Mouse (Mus musculus): ENCODE data around the gene Ppp6r2. TPM values are rescaled to one million over a fixed set of nuclear protein-coding genes. Genes with fewer than 3 reads are reported as not detected.

Ppp6r2 gene
- polyA plus RNA-seq, 1 experiment = 299 TPM

GRCm38 (mm10) chr15:89277366-89277765 is 66.0 kb downstream of the Ppp6r2 start:
- Histone ChIP-seq H3K4me1 (replicated peaks; ENCODE audit: control insufficient read depth, insufficient read depth, low read length) (peaks cover 8% of the 10 kb centered on the region), H3K27ac (ENCODE audit: control insufficient read depth, insufficient read depth, low read length) (no peak overlapping the region), H3K36me3 (ENCODE audit: control insufficient read depth, insufficient read depth, low read length) (peaks cover 23% of the 10 kb centered on the region), H3K27me3 (ENCODE audit: control insufficient read depth, insufficient read depth, low read length) (no peaks in the 10 kb centered on the region), H3K4me3 (ENCODE audit: control insufficient read depth, insufficient read depth, low read length) (no peak overlapping the region)
- TF ChIP-seq CTCF (IDR thresholded peaks at IDR 0.05; ENCODE audit: borderline replicate concordance, control insufficient read depth, extremely low read depth, insufficient read depth, low read length, poor library complexity) = no peak
- no peak for DNase-seq
- 97% methylated on average over 4 of the region's 4 CpGs for WGBS

- WGBS = 11% methylated on average over 6 of the region's 6 CpGs
- H3K27me3 ChIP-seq (ENCODE audit: control insufficient read depth, insufficient read depth, low read length) = no peaks in the 10 kb centered on the region
- H3K4me1 ChIP-seq (replicated peaks; ENCODE audit: control insufficient read depth, insufficient read depth, low read length) = peaks cover 30% of the 10 kb centered on the region
- no peak overlapping the region for H3K4me3 ChIP-seq (ENCODE audit: control insufficient read depth, insufficient read depth, low read length)
- no peak for TF ChIP-seq POLR2A (IDR thresholded peaks at IDR 0.05; ENCODE audit: control insufficient read depth, extremely low read depth, insufficient read depth, low read length, poor library complexity)
- no peak for TF ChIP-seq CTCF (IDR thresholded peaks at IDR 0.05; ENCODE audit: borderline replicate concordance, control insufficient read depth, extremely low read depth, insufficient read depth, low read length, poor library complexity)
- no peak overlapping the region for H3K27ac ChIP-seq (ENCODE audit: control insufficient read depth, insufficient read depth, low read length)
- peak; percentile 36 for DNase-seq
- H3K36me3 ChIP-seq (ENCODE audit: control insufficient read depth, insufficient read depth, low read length) = peaks cover 15% of the 10 kb centered on the region; the same call in 1 of the 2 replicates
Observed at GRCm38 (mm10) chr15:89282546-89282945, 71.2 kb downstream of the Ppp6r2 start.

GRCm38 (mm10) chr15:89284094-89284493 is 72.7 kb downstream of the Ppp6r2 start:
- H3K27me3 ChIP-seq (ENCODE audit: control insufficient read depth, insufficient read depth, low read length) = no peaks in the 10 kb centered on the region
- 97% methylated on average over 2 of the region's 2 CpGs for WGBS
- TF ChIP-seq CTCF (IDR thresholded peaks at IDR 0.05; ENCODE audit: borderline replicate concordance, control insufficient read depth, extremely low read depth, insufficient read depth, low read length, poor library complexity) (no peak), POLR2A (IDR thresholded peaks at IDR 0.05; ENCODE audit: control insufficient read depth, extremely low read depth, insufficient read depth, low read length, poor library complexity) (no peak)
- no peak overlapping the region for H3K27ac ChIP-seq (ENCODE audit: control insufficient read depth, insufficient read depth, low read length)
- DNase-seq = no peak
- peaks cover 20% of the 10 kb centered on the region for H3K36me3 ChIP-seq (ENCODE audit: control insufficient read depth, insufficient read depth, low read length)
- peaks cover 33% of the 10 kb centered on the region for H3K4me1 ChIP-seq (replicated peaks; ENCODE audit: control insufficient read depth, insufficient read depth, low read length)
- no peak overlapping the region for H3K4me3 ChIP-seq (ENCODE audit: control insufficient read depth, insufficient read depth, low read length)

GRCm38 (mm10) chr15:89285004-89285403 is 73.7 kb downstream of the Ppp6r2 start:
- Histone ChIP-seq H3K36me3 (ENCODE audit: control insufficient read depth, insufficient read depth, low read length) (peaks cover 27% of the 10 kb centered on the region), H3K27ac (ENCODE audit: control insufficient read depth, insufficient read depth, low read length) (no peak overlapping the region), H3K4me3 (ENCODE audit: control insufficient read depth, insufficient read depth, low read length) (no peak overlapping the region), H3K4me1 (replicated peaks; ENCODE audit: control insufficient read depth, insufficient read depth, low read length) (peaks cover 33% of the 10 kb centered on the region), H3K27me3 (ENCODE audit: control insufficient read depth, insufficient read depth, low read length) (no peaks in the 10 kb centered on the region)
- no peak for TF ChIP-seq POLR2A (IDR thresholded peaks at IDR 0.05; ENCODE audit: control insufficient read depth, extremely low read depth, insufficient read depth, low read length, poor library complexity)
- no peak for TF ChIP-seq CTCF (IDR thresholded peaks at IDR 0.05; ENCODE audit: borderline replicate concordance, control insufficient read depth, extremely low read depth, insufficient read depth, low read length, poor library complexity)
- DNase-seq = no peak

- H3K4me1 ChIP-seq (replicated peaks; ENCODE audit: control insufficient read depth, insufficient read depth, low read length) = peaks cover 33% of the 10 kb centered on the region
- H3K36me3 ChIP-seq (ENCODE audit: control insufficient read depth, insufficient read depth, low read length) = peaks cover 23% of the 10 kb centered on the region
- 91% methylated on average over 5 of the region's 5 CpGs for WGBS
- TF ChIP-seq POLR2A (IDR thresholded peaks at IDR 0.05; ENCODE audit: control insufficient read depth, extremely low read depth, insufficient read depth, low read length, poor library complexity) (no peak), CTCF (IDR thresholded peaks at IDR 0.05; ENCODE audit: borderline replicate concordance, control insufficient read depth, extremely low read depth, insufficient read depth, low read length, poor library complexity) (no peak)
- no peaks in the 10 kb centered on the region for H3K27me3 ChIP-seq (ENCODE audit: control insufficient read depth, insufficient read depth, low read length)
- H3K4me3 ChIP-seq (ENCODE audit: control insufficient read depth, insufficient read depth, low read length) = no peak overlapping the region
- DNase-seq = no peak
- no peak overlapping the region for H3K27ac ChIP-seq (ENCODE audit: control insufficient read depth, insufficient read depth, low read length)
Observed at GRCm38 (mm10) chr15:89285478-89285877, 74.1 kb downstream of the Ppp6r2 start.

GRCm38 (mm10) chr15:89286114-89286513 is 74.8 kb downstream of the Ppp6r2 start:
- Histone ChIP-seq H3K27me3 (ENCODE audit: control insufficient read depth, insufficient read depth, low read length) (no peaks in the 10 kb centered on the region), H3K4me1 (replicated peaks; ENCODE audit: control insufficient read depth, insufficient read depth, low read length) (peaks cover 33% of the 10 kb centered on the region), H3K36me3 (ENCODE audit: control insufficient read depth, insufficient read depth, low read length) (peaks cover 26% of the 10 kb centered on the region), H3K27ac (ENCODE audit: control insufficient read depth, insufficient read depth, low read length) (no peak overlapping the region), H3K4me3 (ENCODE audit: control insufficient read depth, insufficient read depth, low read length) (no peak overlapping the region)
- DNase-seq = peak; percentile 31
- WGBS = 50% methylated on average over 7 of the region's 7 CpGs
- TF ChIP-seq CTCF (IDR thresholded peaks at IDR 0.05; ENCODE audit: borderline replicate concordance, control insufficient read depth, extremely low read depth, insufficient read depth, low read length, poor library complexity) (no peak), POLR2A (IDR thresholded peaks at IDR 0.05; ENCODE audit: control insufficient read depth, extremely low read depth, insufficient read depth, low read length, poor library complexity) (no peak)

- H3K36me3 ChIP-seq (ENCODE audit: control insufficient read depth, insufficient read depth, low read length) = peaks cover 31% of the 10 kb centered on the region
- H3K27ac ChIP-seq (ENCODE audit: control insufficient read depth, insufficient read depth, low read length) = peak overlapping the region; percentile 9; the same call in 1 of the 2 replicates
- DNase-seq = no peak
- 77% methylated on average over 5 of the region's 5 CpGs for WGBS
- peaks cover 33% of the 10 kb centered on the region for H3K4me1 ChIP-seq (replicated peaks; ENCODE audit: control insufficient read depth, insufficient read depth, low read length)
- TF ChIP-seq CTCF (IDR thresholded peaks at IDR 0.05; ENCODE audit: borderline replicate concordance, control insufficient read depth, extremely low read depth, insufficient read depth, low read length, poor library complexity) = no peak
- no peak for TF ChIP-seq POLR2A (IDR thresholded peaks at IDR 0.05; ENCODE audit: control insufficient read depth, extremely low read depth, insufficient read depth, low read length, poor library complexity)
- no peaks in the 10 kb centered on the region for H3K27me3 ChIP-seq (ENCODE audit: control insufficient read depth, insufficient read depth, low read length)
- no peak overlapping the region for H3K4me3 ChIP-seq (ENCODE audit: control insufficient read depth, insufficient read depth, low read length)
Observed at GRCm38 (mm10) chr15:89286582-89286981, 75.2 kb downstream of the Ppp6r2 start.

Data from thymus, adult 2 months (tissue).